7 mouse cellular contexts compared by ENCODE assay signal in genomic region chr13:3406236-3407017, GRCm38 (mm10).
DNase-seq lines count a peak whose midpoint lies in the region; ATAC-seq lines count a peak whose summit lies in the region.
"Not testable (repeated sequence)": the region's sequence is repeated elsewhere in the genome, so short reads cannot be mapped to it uniquely, and the experiment has no call there.

No protein-coding gene starts in this region.

- WGBS in intestine, embryonic 15.5 days = 41% methylated on average over 8 of the region's 8 CpGs

- not testable (repeated sequence) for H3K9me3 ChIP-seq in intestine, embryonic 15.5 days

- H3K4me2 ChIP-seq in intestine, embryonic 15.5 days (replicated peaks) = not testable (repeated sequence)

- DNase-seq in adrenal gland, adult 18-20 months (ENCODE audit: low spot score in 2 of 2) = peak; percentile 70 to 74
- DNase-seq in embryo, embryonic 11 days = peak; percentile 75
- DNase-seq in gastrocnemius, postnatal 4 days (ENCODE audit: low spot score in 2 of 2) = peak; percentile 28 to 62
- DNase-seq in left cerebral cortex, adult 9 months (ENCODE audit: low spot score in 2 of 2) = peak; percentile 47 to 89
- DNase-seq in right cerebral cortex, postnatal 36 days (ENCODE audit: low spot score in 2 of 2) = peak; percentile 57 to 58

- not testable (repeated sequence) for H3K4me1 ChIP-seq in intestine, embryonic 15.5 days (replicated peaks)

- H3K27ac ChIP-seq in intestine, embryonic 15.5 days = not testable (repeated sequence)

- peak; percentile 75 for ATAC-seq in intestine, embryonic 15.5 days
- ATAC-seq in megakaryocyte progenitor cell, adult 5-6 weeks (replicated peaks; ENCODE audit: poor library complexity) = peak; percentile 100

- not testable (repeated sequence) for H3K36me3 ChIP-seq in intestine, embryonic 15.5 days

- not testable (repeated sequence) for H3K9ac ChIP-seq in intestine, embryonic 15.5 days

- not testable (repeated sequence) for H3K4me3 ChIP-seq in intestine, embryonic 15.5 days (replicated peaks)

- H3K27me3 ChIP-seq in intestine, embryonic 15.5 days (replicated peaks) = not testable (repeated sequence)
